Mouse (Mus musculus) stomach, embryonic 16.5 days (tissue): Measurements from ENCODE around the gene Susd3. TPM values are rescaled to one million over a fixed set of nuclear protein-coding genes. Genes with fewer than 3 reads are reported as not detected.

Experiments used
- ATAC-seq: fragments of 200-750 bp; cut with Nextera tagmentation; 2 replicates; pipeline ENCODE4 v1.8.0; 2017; ENCODE audit warnings: moderate number of reproducible peaks, moderate TSS enrichment; ENCODE audit not compliant: insufficient read depth, low FRiP score
- H3K27ac ChIP-seq: fragments of 300-500 bp; sonication (generic); 2 replicates; pipeline ENCODE4 v1.5.1; 2014; ENCODE audit warnings: low read length
- H3K27me3 ChIP-seq: fragments of 300-500 bp; sonication (generic); 2 replicates; pipeline ENCODE4 v1.6.1; 2014; ENCODE audit warnings: low read length, control low read depth, mixed read lengths; ENCODE audit not compliant: control insufficient read depth, insufficient read depth
- H3K36me3 ChIP-seq: fragments of 300-500 bp; sonication (generic); 2 replicates; pipeline ENCODE4 v1.6.1; 2014; ENCODE audit warnings: low read length; ENCODE audit not compliant: control insufficient read depth, insufficient read depth
- H3K4me1 ChIP-seq: fragments of 300-500 bp; sonication (generic); 2 replicates; pipeline ENCODE4 v1.6.1; 2014; ENCODE audit warnings: low read length, control low read depth, mixed read lengths; ENCODE audit not compliant: control insufficient read depth, insufficient read depth
- H3K4me2 ChIP-seq: fragments of 300-500 bp; sonication (generic); 2 replicates; pipeline ENCODE4 v1.6.1; 2014; ENCODE audit warnings: low read depth, low read length, mixed read lengths
- H3K4me3 ChIP-seq: fragments of 300-500 bp; sonication (generic); replicated peaks from 2 replicates; pipeline ENCODE4 v1.5.1; 2014; ENCODE audit warnings: mild to moderate bottlenecking, low read length
- H3K9ac ChIP-seq: fragments of 300-500 bp; sonication (generic); 2 replicates; pipeline ENCODE4 v1.6.1; 2014; ENCODE audit warnings: low read length
- H3K9me3 ChIP-seq: fragments of 300-500 bp; sonication (generic); replicated peaks from 2 replicates; pipeline ENCODE4 v1.6.1; 2016; ENCODE audit warnings: low read length, control low read depth; ENCODE audit not compliant: control insufficient read depth
- WGBS: fragments of 180-500 bp; shearing (Covaris S2); extraction: QIAGEN DNeasy Blood & Tissue Kit; methylation state at CpG from one replicate; pipeline ENCODE4 v1.1.7; 2014; 5-methylcytosine and 5-hydroxymethylcytosine counted together
- polyA plus RNA-seq: library from polyadenylated mRNA; unstranded; fragments of >200 nt; fragmentation: Nextera tagmentation; extraction: Ambion mirVana; gene quantifications from 2 replicates; pipeline ENCODE4 v1.2.1, GENCODE M21; 2015

Susd3 gene
- polyA plus RNA-seq, 1 experiment from 2014 or later: 1.2 TPM

DNA sequence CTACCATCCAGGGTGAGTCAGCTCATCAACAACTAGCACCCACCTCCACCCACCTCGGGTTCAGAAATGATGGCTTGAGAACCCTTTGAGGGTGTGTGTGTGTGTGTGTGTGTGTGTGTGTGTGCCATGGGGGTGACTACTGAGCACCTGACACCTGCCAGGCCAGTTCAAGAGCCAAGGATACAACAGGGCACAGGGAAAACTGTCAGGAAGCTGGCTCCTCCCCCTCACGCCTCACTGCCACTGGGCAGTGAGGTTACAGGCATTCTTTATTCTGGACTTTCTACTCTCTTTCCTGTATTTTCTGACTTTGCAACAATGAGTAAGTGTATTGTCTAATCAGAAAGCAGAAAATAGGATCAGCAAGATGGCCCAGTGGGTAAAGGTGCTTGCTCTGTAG, 1.1 kb upstream of the Susd3 start:
- no peak overlapping the region for H3K4me2 ChIP-seq
- H3K9me3 ChIP-seq: no peaks in the 10 kb centered on the region
- H3K27ac ChIP-seq: no peak overlapping the region
- no peak for ATAC-seq
- peaks cover 5% of the 10 kb centered on the region; the same call in 1 of the 2 replicates for H3K4me1 ChIP-seq
- no peaks in the 10 kb centered on the region for H3K36me3 ChIP-seq
- no peak overlapping the region for H3K4me3 ChIP-seq
- 59% methylated on average over 2 of the region's 2 CpGs for WGBS
- no peak overlapping the region for H3K9ac ChIP-seq
- H3K27me3 ChIP-seq: peaks cover 16% of the 10 kb centered on the region

DNA sequence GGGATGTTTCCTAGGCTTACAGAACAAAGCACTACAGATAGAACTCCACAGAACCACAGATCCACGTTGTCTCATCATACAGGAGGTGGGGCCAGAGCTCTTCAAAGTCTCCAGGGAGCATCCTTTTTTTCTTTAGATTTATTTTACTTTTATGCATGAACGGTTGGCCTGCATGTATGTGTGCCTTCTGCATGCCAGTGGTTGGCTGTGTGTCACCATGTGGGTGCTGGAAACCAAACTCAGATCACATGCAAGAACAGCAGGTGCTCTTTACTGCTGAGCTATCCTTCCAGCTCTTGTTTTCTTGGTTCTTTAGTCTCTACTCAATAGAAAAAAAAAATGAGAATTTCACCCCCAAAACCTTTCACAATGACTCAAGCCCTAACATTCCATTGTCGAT, 417 bp upstream of the Susd3 start:
- H3K9me3 ChIP-seq: no peaks in the 10 kb centered on the region
- H3K27ac ChIP-seq: no peak overlapping the region
- no peaks in the 10 kb centered on the region for H3K36me3 ChIP-seq
- ATAC-seq: no peak
- no peak overlapping the region for H3K9ac ChIP-seq
- peaks cover 5% of the 10 kb centered on the region; the same call in 1 of the 2 replicates for H3K4me1 ChIP-seq
- 54% methylated on average over 3 of the region's 3 CpGs for WGBS
- peaks cover 16% of the 10 kb centered on the region for H3K27me3 ChIP-seq
- no peak overlapping the region for H3K4me3 ChIP-seq
- no peak overlapping the region for H3K4me2 ChIP-seq

DNA sequence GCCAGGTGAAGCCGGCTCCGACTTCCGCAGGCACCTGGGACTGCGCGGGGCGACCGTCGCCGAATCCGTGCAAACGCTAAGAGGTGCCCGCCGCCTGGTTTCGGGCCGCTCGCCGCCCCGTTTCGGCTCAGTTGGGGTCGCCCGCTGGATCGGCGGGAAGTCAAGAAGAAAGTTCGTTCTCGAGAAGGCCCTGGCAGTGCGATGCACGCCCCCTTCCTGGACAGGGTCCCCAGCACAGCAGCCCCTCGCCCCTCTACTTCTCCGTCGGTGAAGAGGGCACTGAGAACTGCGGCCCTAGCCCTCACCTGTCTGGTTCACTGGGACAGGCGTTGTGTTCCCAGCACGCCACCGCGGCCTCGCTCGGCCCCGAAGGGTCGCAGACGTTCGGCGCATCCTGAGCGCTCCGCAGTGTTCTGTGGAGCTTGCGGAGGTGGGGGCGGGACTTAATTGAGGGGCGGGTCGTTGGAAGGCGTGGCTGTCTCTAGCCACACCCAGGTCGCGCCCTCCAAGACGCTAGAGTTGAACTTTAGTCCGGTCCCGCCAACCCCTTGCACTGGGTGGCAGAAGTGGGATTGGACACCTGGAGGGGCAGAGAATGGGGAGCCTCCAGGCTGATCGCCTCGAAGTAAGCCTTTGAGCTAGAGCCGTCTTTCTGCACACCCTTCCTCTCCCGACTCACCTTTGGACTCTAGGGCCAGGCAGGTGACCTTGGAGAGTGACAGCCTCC, 603 bp downstream of the Susd3 start:
- Histone ChIP-seq H3K4me2 (peak overlapping the region; percentile 71), H3K27ac (no peak overlapping the region), H3K27me3 (peaks cover 16% of the 10 kb centered on the region), H3K36me3 (no peaks in the 10 kb centered on the region), H3K9ac (peak overlapping the region; percentile 54; the same call in 1 of the 2 replicates), H3K4me3 (peak overlapping the region; percentile 45), H3K4me1 (peaks cover 5% of the 10 kb centered on the region; the same call in 1 of the 2 replicates), H3K9me3 (no peaks in the 10 kb centered on the region)
- WGBS: 2% methylated on average over 58 of the region's 58 CpGs
- peak; percentile 53 for ATAC-seq

GRCm38 (mm10) chr13:49247232-49247739, 1.2 kb downstream of the Susd3 start:
- 38% methylated on average over 12 of the region's 12 CpGs for whole genome bisulfite sequencing
- Histone ChIP-seq H3K36me3 (no peaks in the 10 kb centered on the region), H3K9ac (no peak overlapping the region; the same call in 1 of the 2 replicates), H3K27ac (no peak overlapping the region), H3K4me1 (peaks cover 5% of the 10 kb centered on the region; the same call in 1 of the 2 replicates), H3K9me3 (no peaks in the 10 kb centered on the region), H3K4me3 (peak overlapping the region; percentile 45), H3K27me3 (peaks cover 16% of the 10 kb centered on the region), H3K4me2 (peak overlapping the region; percentile 71)
- no peak for ATAC-seq

GRCm38 (mm10) chr13:49246626-49247025, 1.9 kb downstream of the Susd3 start:
- peaks cover 16% of the 10 kb centered on the region for H3K27me3 ChIP-seq
- H3K4me3 ChIP-seq: no peak overlapping the region
- no peak overlapping the region for H3K4me2 ChIP-seq
- ATAC-seq: no peak
- H3K27ac ChIP-seq: no peak overlapping the region
- H3K36me3 ChIP-seq: no peaks in the 10 kb centered on the region
- H3K9me3 ChIP-seq: no peaks in the 10 kb centered on the region
- no peak overlapping the region for H3K9ac ChIP-seq
- H3K4me1 ChIP-seq: peaks cover 5% of the 10 kb centered on the region; the same call in 1 of the 2 replicates
- WGBS: 69% methylated on average over 2 of the region's 2 CpGs

DNA sequence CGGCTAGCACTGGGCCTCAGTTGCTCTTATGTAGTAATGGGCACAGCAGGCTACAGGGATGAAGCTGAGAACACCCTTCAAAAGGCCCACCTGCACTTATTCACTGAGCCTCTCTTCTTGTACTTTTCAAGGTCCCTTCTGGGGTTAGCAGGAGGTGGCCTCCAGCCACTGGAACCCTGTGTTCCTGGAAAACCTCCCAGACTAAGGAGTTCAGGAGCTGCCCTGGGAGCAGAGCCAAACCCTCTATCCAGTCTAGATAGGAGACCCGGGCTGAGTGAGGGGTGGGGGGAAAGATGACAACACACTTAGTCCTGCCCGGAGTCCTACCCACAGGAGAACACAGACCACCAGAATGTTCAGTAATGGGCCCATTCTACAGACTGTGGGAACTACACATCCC, 2.5 kb downstream of the Susd3 start:
- Histone ChIP-seq H3K9me3 (no peaks in the 10 kb centered on the region), H3K27me3 (peaks cover 16% of the 10 kb centered on the region), H3K4me3 (no peak overlapping the region), H3K9ac (no peak overlapping the region), H3K27ac (no peak overlapping the region), H3K36me3 (no peaks in the 10 kb centered on the region), H3K4me1 (peaks cover 5% of the 10 kb centered on the region; the same call in 1 of the 2 replicates), H3K4me2 (no peak overlapping the region)
- no peak for ATAC-seq
- 71% methylated on average over 3 of the region's 3 CpGs for WGBS

DNA sequence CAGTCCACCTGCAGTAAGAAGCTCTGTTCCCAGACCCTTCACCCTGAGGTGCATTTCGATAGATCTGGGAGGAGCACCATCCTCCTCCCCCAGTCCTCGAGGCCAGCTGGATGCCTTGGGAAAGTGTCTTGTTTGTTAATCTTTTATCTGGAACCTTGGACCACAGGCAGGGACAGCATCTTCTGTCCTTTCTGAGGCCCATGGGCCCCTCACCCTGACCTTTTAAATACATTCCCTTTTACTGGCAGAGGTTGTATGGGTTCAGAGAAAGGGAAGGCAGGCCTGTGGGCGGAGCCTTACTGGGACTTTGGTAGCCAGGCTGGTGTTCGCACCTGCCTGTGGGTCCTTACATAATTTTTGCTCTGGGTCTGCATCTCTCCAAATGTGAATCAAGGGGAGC, 3.3 kb downstream of the Susd3 start:
- Histone ChIP-seq H3K27ac (no peak overlapping the region), H3K27me3 (peaks cover 16% of the 10 kb centered on the region), H3K36me3 (no peaks in the 10 kb centered on the region), H3K9me3 (no peaks in the 10 kb centered on the region), H3K4me1 (peaks cover 5% of the 10 kb centered on the region; the same call in 1 of the 2 replicates), H3K4me2 (no peak overlapping the region), H3K9ac (no peak overlapping the region), H3K4me3 (no peak overlapping the region)
- ATAC-seq: no peak
- WGBS: 61% methylated on average over 4 of the region's 4 CpGs

DNA sequence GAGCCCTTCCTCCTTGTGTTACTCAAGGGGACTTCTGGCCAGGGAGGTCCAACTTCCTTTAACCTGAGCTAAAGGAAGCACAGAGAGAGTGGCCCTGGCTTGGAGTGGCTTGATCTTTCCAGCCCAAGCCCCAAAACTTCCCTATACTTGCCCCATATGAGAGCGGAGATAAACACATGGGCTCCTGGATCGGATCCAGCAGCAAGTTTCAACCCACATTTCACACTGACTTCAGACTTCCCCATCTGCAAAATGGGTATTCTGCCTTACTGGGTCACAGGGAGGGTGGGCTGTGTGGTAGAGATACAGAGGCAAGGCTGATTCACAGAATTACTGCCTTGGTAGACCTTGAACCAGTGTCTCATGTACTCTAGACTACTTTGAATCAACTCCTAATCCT, 5.0 kb downstream of the Susd3 start:
- 91% methylated on average over 2 of the region's 2 CpGs for WGBS
- Histone ChIP-seq H3K9ac (no peak overlapping the region), H3K4me1 (peaks cover 4% of the 10 kb centered on the region; the same call in 1 of the 2 replicates), H3K27ac (no peak overlapping the region), H3K4me2 (no peak overlapping the region), H3K27me3 (peaks cover 16% of the 10 kb centered on the region), H3K9me3 (no peaks in the 10 kb centered on the region), H3K4me3 (no peak overlapping the region), H3K36me3 (no peaks in the 10 kb centered on the region)
- no peak for ATAC-seq

GRCm38 (mm10) chr13:49242321-49243065, 6.0 kb downstream of the Susd3 start:
- no peak overlapping the region for H3K9ac ChIP-seq
- H3K36me3 ChIP-seq: no peaks in the 10 kb centered on the region
- no peak overlapping the region for H3K4me3 ChIP-seq
- peak; percentile 19; the same call in 1 of the 2 replicates for ATAC-seq
- H3K27me3 ChIP-seq: peaks cover 10% of the 10 kb centered on the region
- no peaks in the 10 kb centered on the region for H3K4me1 ChIP-seq
- no peak overlapping the region for H3K27ac ChIP-seq
- WGBS: 68% methylated on average over 9 of the region's 9 CpGs
- no peaks in the 10 kb centered on the region for H3K9me3 ChIP-seq
- no peak overlapping the region for H3K4me2 ChIP-seq
